Mouse (Mus musculus): ENCODE results near the gene Iqcf5.

DNA sequence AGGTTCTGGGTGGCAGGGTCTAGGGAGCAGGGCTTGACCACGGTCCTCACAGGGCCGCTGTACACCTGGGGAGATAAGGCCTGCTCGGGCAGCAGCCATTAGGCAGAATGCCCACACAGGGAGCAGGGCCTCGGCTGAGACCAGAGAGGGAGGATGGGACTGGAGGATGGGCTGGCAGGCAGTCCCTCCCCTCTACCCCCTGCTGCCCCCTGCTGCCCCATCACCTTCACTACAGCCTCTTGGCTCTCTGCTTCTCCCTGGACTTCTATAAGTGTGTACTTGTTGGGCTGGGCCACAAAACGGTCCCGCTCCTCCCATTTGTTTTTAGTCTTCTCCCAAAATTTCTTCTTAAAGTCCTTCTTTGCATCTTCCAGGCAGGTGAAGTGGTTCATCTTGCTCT, 39.9 kb upstream of the Iqcf5 start:
- TF ChIP-seq CTCF (IDR thresholded peaks at IDR 0.05; ENCODE audit: borderline replicate concordance, insufficient read depth, low read depth, low read length) = peak; percentile 68
- 0 out of 2 replicates have a peak, but pooled peaks have one; percentile 24 for TF ChIP-seq POLR2A (IDR thresholded peaks at IDR 0.05; ENCODE audit: borderline replicate concordance, insufficient read depth, low read length)
